Mouse (Mus musculus) midbrain, embryonic 11.5 days (tissue): ENCODE measurements around the gene Slc34a2. TPM values are rescaled to one million over a fixed set of nuclear protein-coding genes. Genes with fewer than 3 reads are reported as not detected.

Experiments used
- ATAC-seq: fragments of 200-750 bp; cut with Nextera tagmentation; 2 replicates; pipeline ENCODE4 v1.8.0; 2017; ENCODE audit warnings: moderate TSS enrichment, moderate library complexity; ENCODE audit not compliant: low FRiP score
- DNase-seq: peaks from one replicate; pipeline ENCODE4 v3.0.0; 2015; ENCODE audit warnings: low spot score; ENCODE audit errors: missing footprints
- H3K27ac ChIP-seq: fragments of 300-500 bp; sonication (generic); 2 replicates; pipeline ENCODE4 v1.5.1; 2014; ENCODE audit warnings: low read depth, low read length
- H3K27me3 ChIP-seq: fragments of 300-500 bp; sonication (generic); 2 replicates; pipeline ENCODE4 v1.6.1; 2014; ENCODE audit warnings: mild to moderate bottlenecking, low read length, moderate library complexity, mixed read lengths; ENCODE audit not compliant: control insufficient read depth, insufficient read depth
- H3K36me3 ChIP-seq: fragments of 300-500 bp; sonication (generic); 2 replicates; pipeline ENCODE4 v1.6.1; 2014; ENCODE audit warnings: mild to moderate bottlenecking, low read length, moderate library complexity, mixed read lengths; ENCODE audit not compliant: control insufficient read depth, insufficient read depth
- H3K4me1 ChIP-seq: fragments of 300-500 bp; sonication (generic); 2 replicates; pipeline ENCODE4 v1.6.1; 2014; ENCODE audit warnings: low read length; ENCODE audit not compliant: control insufficient read depth, insufficient read depth
- H3K4me2 ChIP-seq: fragments of 300-500 bp; sonication (generic); 2 replicates; pipeline ENCODE4 v1.6.1; 2014; ENCODE audit warnings: mild to moderate bottlenecking, moderate library complexity
- H3K4me3 ChIP-seq: fragments of 300-500 bp; sonication (generic); 2 replicates; pipeline ENCODE4 v1.5.1; 2014; ENCODE audit warnings: low read depth, low read length
- H3K9ac ChIP-seq: fragments of 300-500 bp; sonication (generic); 2 replicates; pipeline ENCODE4 v1.6.1; 2014; ENCODE audit warnings: low read length
- H3K9me3 ChIP-seq: fragments of 300-500 bp; sonication (generic); 2 replicates; pipeline ENCODE4 v1.6.1; 2016; ENCODE audit warnings: low read length; ENCODE audit not compliant: control insufficient read depth
- WGBS: fragments of 180-500 bp; shearing (Covaris S2); extraction: QIAGEN DNeasy Blood & Tissue Kit; methylation state at CpG from one replicate; pipeline ENCODE4 v1.1.7; 2014; 5-methylcytosine and 5-hydroxymethylcytosine counted together
- polyA plus RNA-seq: library from polyadenylated mRNA; unstranded; fragments of >200 nt; fragmentation: Nextera tagmentation; extraction: Ambion mirVana; gene quantifications from 2 replicates; pipeline ENCODE4 v1.2.1, GENCODE M21; 2014

The Slc34a2 gene
- polyA plus RNA-seq, 1 experiment from 2014 or later: not detected

DNA sequence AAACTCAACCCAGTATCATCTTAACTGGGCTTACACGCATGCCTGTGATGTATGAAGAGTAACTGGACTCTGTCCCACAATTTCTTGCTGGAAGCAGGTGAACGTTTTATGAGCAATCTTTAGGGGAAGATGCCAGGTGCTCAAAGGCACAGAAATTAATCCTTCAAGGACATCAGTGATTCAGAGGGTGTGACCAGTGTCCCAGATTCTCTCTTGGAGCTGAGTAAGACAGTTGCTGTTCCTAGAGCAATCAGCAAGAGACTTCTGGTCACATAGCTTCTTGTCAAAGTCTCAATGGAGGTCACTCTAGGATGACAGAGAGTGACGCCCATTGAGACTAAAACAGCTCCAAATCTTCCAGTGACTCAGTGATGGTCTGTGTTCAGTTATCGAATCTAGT, 19.6 kb upstream of the Slc34a2 start:
- ATAC-seq: no peak
- Histone ChIP-seq H3K36me3 (no peaks in the 10 kb centered on the region), H3K27ac (no peak overlapping the region), H3K4me2 (no peak overlapping the region), H3K4me3 (no peak overlapping the region), H3K9me3 (no peaks in the 10 kb centered on the region), H3K4me1 (no peaks in the 10 kb centered on the region), H3K27me3 (no peaks in the 10 kb centered on the region), H3K9ac (no peak overlapping the region)
- DNase-seq: no peak
- WGBS: 89% methylated on average over 4 of the region's 4 CpGs

GRCm38 (mm10) chr5:53023432-53023831, 14.4 kb upstream of the Slc34a2 start:
- Histone ChIP-seq H3K4me3 (no peak overlapping the region), H3K36me3 (no peaks in the 10 kb centered on the region), H3K9me3 (no peaks in the 10 kb centered on the region), H3K27ac (no peak overlapping the region), H3K9ac (no peak overlapping the region), H3K4me2 (no peak overlapping the region), H3K4me1 (no peaks in the 10 kb centered on the region), H3K27me3 (no peaks in the 10 kb centered on the region)
- DNase-seq (no peak), ATAC-seq (no peak)
- WGBS: 30% methylated on average over 2 of the region's 2 CpGs

GRCm38 (mm10) chr5:53023901-53024300, 14.0 kb upstream of the Slc34a2 start:
- Histone ChIP-seq H3K36me3 (no peaks in the 10 kb centered on the region), H3K27me3 (no peaks in the 10 kb centered on the region), H3K9me3 (no peaks in the 10 kb centered on the region), H3K9ac (no peak overlapping the region), H3K4me1 (no peaks in the 10 kb centered on the region), H3K27ac (no peak overlapping the region), H3K4me3 (no peak overlapping the region), H3K4me2 (no peak overlapping the region)
- DNase-seq (no peak), ATAC-seq (no peak)
- 33% methylated on average over 5 of the region's 5 CpGs for WGBS

- no peak for DNase-seq
- no peak for ATAC-seq
- Histone ChIP-seq H3K36me3 (no peaks in the 10 kb centered on the region), H3K27me3 (no peaks in the 10 kb centered on the region), H3K9me3 (no peaks in the 10 kb centered on the region), H3K27ac (no peak overlapping the region), H3K4me2 (no peak overlapping the region), H3K4me1 (no peaks in the 10 kb centered on the region), H3K9ac (no peak overlapping the region), H3K4me3 (no peak overlapping the region)
- WGBS: 94% methylated on average over 8 of the region's 8 CpGs
Measured at GRCm38 (mm10) chr5:53025276-53025973, 12.5 kb upstream of the Slc34a2 start.

DNA sequence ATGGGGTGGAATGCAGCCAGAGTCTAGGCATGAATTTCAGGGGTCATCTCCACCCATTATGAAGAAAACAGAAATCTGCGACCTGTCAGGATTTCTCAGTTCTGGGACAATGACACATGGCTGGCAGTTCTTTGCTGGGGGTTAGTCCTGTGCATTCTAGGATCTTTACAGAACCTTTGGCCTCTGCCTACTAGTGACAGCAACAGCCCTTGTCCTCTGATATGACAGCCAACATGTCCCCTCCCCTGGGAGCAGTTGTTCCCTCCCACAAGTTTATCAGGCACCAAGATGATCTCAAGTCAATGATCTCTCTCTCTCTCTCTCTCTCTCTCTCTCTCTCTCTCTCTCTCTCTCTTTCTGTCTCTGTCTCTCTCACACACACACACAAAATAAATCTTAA, 6.5 kb upstream of the Slc34a2 start:
- DNase-seq (no peak), ATAC-seq (no peak)
- 76% methylated on average over 1 of the region's 1 CpGs for WGBS
- no peak overlapping the region for H3K27ac ChIP-seq
- H3K4me2 ChIP-seq: no peak overlapping the region
- no peak overlapping the region for H3K4me3 ChIP-seq
- no peak overlapping the region for H3K9ac ChIP-seq
- no peaks in the 10 kb centered on the region for H3K27me3 ChIP-seq
- no peaks in the 10 kb centered on the region for H3K9me3 ChIP-seq
- H3K36me3 ChIP-seq: no peaks in the 10 kb centered on the region
- no peaks in the 10 kb centered on the region for H3K4me1 ChIP-seq

- no peak for ATAC-seq
- DNase-seq: no peak
- Histone ChIP-seq H3K4me3 (no peak overlapping the region), H3K36me3 (no peaks in the 10 kb centered on the region), H3K4me2 (no peak overlapping the region), H3K4me1 (no peaks in the 10 kb centered on the region), H3K9me3 (no peaks in the 10 kb centered on the region), H3K9ac (no peak overlapping the region), H3K27ac (no peak overlapping the region), H3K27me3 (no peaks in the 10 kb centered on the region)
- WGBS: 52% methylated on average over 5 of the region's 5 CpGs
Measured at GRCm38 (mm10) chr5:53042034-53042748, 4.3 kb downstream of the Slc34a2 start.

GRCm38 (mm10) chr5:53042771-53043371, 5.0 kb downstream of the Slc34a2 start:
- DNase-seq (no peak), ATAC-seq (no peak)
- 89% methylated on average over 8 of the region's 8 CpGs for WGBS
- Histone ChIP-seq H3K4me1 (no peaks in the 10 kb centered on the region), H3K4me2 (no peak overlapping the region), H3K27ac (no peak overlapping the region), H3K9me3 (no peaks in the 10 kb centered on the region), H3K27me3 (no peaks in the 10 kb centered on the region; the same call in 1 of the 2 replicates), H3K9ac (no peak overlapping the region), H3K4me3 (no peak overlapping the region), H3K36me3 (no peaks in the 10 kb centered on the region)

DNA sequence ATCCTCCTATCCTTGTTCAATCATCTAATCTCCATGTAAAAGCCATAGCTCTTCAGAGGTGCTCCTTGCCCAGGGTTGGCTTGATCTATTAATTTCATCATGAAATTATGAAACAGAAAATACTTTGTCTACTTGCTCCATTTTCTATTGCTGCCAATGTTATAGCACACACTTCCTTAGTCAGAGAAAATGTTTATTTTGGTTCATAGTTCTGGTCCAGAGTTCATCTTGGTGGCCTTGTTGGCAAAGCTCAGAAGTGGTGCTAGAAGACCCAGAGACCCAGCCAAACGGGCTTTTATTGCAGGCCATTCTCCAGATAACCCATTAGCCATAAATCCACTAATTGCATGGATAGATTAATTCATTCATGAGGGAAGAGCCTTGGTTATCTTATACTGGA, 5.8 kb downstream of the Slc34a2 start:
- H3K27ac ChIP-seq: no peak overlapping the region
- no peaks in the 10 kb centered on the region; the same call in 1 of the 2 replicates for H3K4me1 ChIP-seq
- H3K4me3 ChIP-seq: no peak overlapping the region
- no peak overlapping the region for H3K4me2 ChIP-seq
- ATAC-seq (no peak), DNase-seq (no peak)
- H3K9ac ChIP-seq: no peak overlapping the region
- no peaks in the 10 kb centered on the region for H3K36me3 ChIP-seq
- H3K9me3 ChIP-seq: no peaks in the 10 kb centered on the region
- 74% methylated on average over 1 of the region's 1 CpGs for WGBS
- peaks cover 7% of the 10 kb centered on the region; the same call in 1 of the 2 replicates for H3K27me3 ChIP-seq

- Histone ChIP-seq H3K36me3 (no peaks in the 10 kb centered on the region), H3K4me3 (no peak overlapping the region), H3K9me3 (no peaks in the 10 kb centered on the region), H3K27me3 (peaks cover 19% of the 10 kb centered on the region), H3K4me1 (no peaks in the 10 kb centered on the region; the same call in 1 of the 2 replicates), H3K4me2 (no peak overlapping the region), H3K9ac (no peak overlapping the region), H3K27ac (no peak overlapping the region)
- no peak for DNase-seq
- WGBS: 13% methylated on average over 6 of the region's 6 CpGs
- peak; percentile 27; the same call in 1 of the 2 replicates for ATAC-seq
Measured at GRCm38 (mm10) chr5:53047951-53048350, 10.1 kb downstream of the Slc34a2 start.
